Mouse (Mus musculus): ENCODE data around the gene Plcb1. TPM values are rescaled to one million over a fixed set of nuclear protein-coding genes. Genes with fewer than 3 reads are reported as not detected.
"Not testable (repeated sequence)": the region's sequence is repeated elsewhere in the genome, so short reads cannot be mapped to it uniquely, and the experiment has no call there.

The Plcb1 gene
- polyA plus RNA-seq, 1 experiment = 6.2 TPM

DNA sequence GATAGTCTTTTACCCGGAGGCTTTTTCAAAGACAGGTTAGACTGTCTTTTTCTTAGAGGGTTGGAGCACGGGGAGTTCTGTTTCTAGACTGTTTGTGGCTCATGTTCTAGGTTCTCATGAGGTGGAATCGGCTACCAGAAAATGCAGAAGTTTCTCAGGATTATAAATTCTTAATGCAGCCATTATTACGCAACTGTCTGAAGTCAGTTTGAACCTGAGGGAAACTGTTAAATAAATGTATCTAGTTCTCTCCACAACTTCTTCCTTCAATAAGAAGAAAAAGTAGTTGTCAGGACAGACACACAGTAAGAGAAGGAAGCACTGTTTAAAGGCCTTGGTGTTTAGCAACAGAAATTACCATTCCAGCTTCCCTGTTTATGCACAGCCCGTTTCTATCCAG lies 577.1 kb downstream of the Plcb1 start:
- 79% methylated on average over 5 of the region's 5 CpGs for WGBS
- H3K4me1 ChIP-seq (ENCODE audit: control insufficient read depth, insufficient read depth, low read length) = no peaks in the 10 kb centered on the region
- H3K4me3 ChIP-seq (replicated peaks; ENCODE audit: extremely low read depth, low read depth, low read length) = no peak overlapping the region
- DNase-seq = no peak
- TF ChIP-seq CTCF (IDR thresholded peaks at IDR 0.05; ENCODE audit: insufficient read depth, low read length) (no peak), POLR2A (IDR thresholded peaks at IDR 0.05; ENCODE audit: borderline replicate concordance, extremely low read depth, low read depth, low read length) (no peak)

DNA sequence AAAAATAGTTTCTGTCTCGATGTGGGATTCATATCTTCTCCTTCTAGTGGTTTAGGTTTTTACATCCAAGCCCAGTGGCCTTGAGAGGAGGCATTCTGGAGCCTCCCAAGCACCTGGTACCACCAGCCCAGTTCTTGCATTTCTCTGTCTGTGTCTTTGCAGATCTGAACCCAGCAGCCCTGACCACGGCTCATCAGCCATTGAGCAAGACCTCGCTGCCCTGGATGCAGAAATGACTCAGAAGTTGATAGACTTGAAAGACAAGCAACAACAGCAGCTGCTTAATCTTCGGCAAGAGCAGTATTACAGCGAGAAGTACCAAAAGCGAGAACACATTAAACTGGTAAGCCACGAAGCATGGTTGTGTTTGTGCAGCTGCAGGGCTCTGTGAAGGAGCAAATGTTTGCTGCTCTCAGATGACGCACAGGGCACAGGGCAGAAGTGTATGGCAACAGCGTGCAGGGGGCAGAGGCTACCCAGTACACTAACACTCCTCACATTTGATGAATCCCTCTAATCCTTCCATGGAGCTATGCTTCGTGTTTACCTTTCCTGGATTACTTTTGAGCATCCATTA lies 584.5 kb downstream of the Plcb1 start:
- WGBS = 57% methylated on average over 10 of the region's 10 CpGs
- DNase-seq = no peak
- TF ChIP-seq CTCF (IDR thresholded peaks at IDR 0.05; ENCODE audit: insufficient read depth, low read length) (no peak), POLR2A (IDR thresholded peaks at IDR 0.05; ENCODE audit: borderline replicate concordance, extremely low read depth, low read depth, low read length) (no peak)
- Histone ChIP-seq H3K4me1 (ENCODE audit: control insufficient read depth, insufficient read depth, low read length) (no peaks in the 10 kb centered on the region), H3K4me3 (replicated peaks; ENCODE audit: extremely low read depth, low read depth, low read length) (no peak overlapping the region)

DNA sequence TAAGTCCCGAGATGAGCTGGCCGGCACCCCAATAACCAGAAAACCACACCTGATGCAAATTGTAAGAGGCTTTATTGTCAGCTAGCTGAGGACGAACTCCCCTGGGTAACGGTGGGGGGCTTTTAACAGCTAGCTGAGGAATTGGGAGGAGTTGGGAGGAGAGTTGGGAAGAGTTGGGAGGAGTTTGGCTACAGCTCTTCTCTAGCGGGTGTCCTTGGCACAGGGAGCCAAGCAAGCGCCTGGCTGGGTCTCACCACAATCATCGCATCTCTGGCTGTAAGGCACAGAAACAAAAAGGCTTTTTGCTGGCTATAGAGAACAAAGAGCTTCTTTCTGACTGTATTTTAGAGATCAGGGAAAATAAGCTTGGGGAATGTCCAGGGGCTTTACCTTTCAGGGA lies 594.9 kb downstream of the Plcb1 start:
- WGBS = 55% methylated on average over 7 of the region's 7 CpGs
- not testable (repeated sequence) for H3K4me1 ChIP-seq (ENCODE audit: control insufficient read depth, insufficient read depth, low read length); DNase-seq; H3K4me3 ChIP-seq (replicated peaks; ENCODE audit: extremely low read depth, low read depth, low read length)

DNA sequence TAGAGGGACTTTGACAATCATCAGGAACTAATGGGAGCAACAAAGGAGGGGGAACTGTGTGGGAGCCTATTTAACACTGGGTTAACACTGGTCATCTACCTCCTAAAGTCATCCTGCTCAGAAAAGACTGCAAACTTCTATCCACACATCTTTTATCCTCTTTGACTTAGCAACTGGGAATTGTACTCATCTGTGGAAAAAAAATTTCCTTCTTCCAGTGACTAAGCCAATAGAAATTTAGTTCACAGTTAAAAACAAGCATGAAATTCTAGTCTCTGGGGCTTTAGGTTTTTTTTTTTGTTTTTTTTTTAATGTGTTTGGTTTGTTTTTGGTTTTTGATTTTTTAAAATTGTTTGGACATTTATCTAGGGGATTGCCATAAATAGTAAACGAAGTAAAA lies 595.5 kb downstream of the Plcb1 start:
- 76% methylated on average over 1 of the region's 1 CpGs for WGBS
- no peaks in the 10 kb centered on the region for H3K4me1 ChIP-seq (ENCODE audit: control insufficient read depth, insufficient read depth, low read length)
- DNase-seq = no peak
- no peak overlapping the region for H3K4me3 ChIP-seq (replicated peaks; ENCODE audit: extremely low read depth, low read depth, low read length)
- no peak for TF ChIP-seq CTCF (IDR thresholded peaks at IDR 0.05; ENCODE audit: insufficient read depth, low read length)

DNA sequence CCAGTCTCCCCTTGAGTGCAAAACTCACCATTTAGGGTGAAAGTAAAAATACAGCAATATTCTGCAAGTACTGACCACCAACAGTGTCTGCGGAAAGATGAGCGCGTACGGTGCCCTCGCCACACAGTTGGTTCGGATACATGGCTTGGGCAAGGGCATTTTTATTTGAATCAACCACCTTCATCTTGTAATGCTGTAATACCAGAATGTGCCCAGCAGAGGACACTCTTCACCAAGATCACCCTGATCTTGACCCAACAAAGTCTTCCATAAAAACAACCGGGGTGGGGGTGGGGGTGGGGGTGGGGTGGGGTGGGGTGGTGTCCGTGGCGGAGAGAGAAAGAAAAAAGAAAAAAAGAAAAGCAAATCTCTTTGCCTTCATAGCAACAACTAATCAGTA lies 602.1 kb downstream of the Plcb1 start:
- TF ChIP-seq POLR2A (IDR thresholded peaks at IDR 0.05; ENCODE audit: borderline replicate concordance, extremely low read depth, low read depth, low read length) = no peak
- peak; percentile 23; the same call in 1 of the 2 replicates for TF ChIP-seq CTCF (IDR thresholded peaks at IDR 0.05; ENCODE audit: insufficient read depth, low read length)
- 63% methylated on average over 9 of the region's 9 CpGs for WGBS
- H3K4me1 ChIP-seq (ENCODE audit: control insufficient read depth, insufficient read depth, low read length) = no peaks in the 10 kb centered on the region
- no peak overlapping the region for H3K4me3 ChIP-seq (replicated peaks; ENCODE audit: extremely low read depth, low read depth, low read length)
- peak; percentile 12 for DNase-seq

DNA sequence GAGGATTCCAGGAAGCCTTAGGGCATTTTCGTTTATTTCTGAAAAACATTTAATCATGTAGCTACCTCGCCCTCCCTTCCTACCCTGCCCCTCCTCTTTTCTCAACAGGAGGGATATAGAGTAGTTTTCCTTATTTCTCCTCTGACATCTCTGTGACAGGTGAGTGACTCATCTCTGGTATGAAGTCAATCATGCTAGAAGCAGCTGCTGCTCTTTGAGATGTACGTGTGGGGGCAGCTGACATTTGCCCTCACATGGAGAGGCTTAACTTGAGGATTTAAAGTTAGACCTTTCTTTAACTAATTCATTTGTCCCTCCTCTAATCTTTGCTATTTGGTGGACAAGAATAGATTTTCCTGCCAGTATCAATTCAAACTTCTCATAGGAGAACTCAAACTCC lies 608.8 kb downstream of the Plcb1 start:
- Histone ChIP-seq H3K4me1 (ENCODE audit: control insufficient read depth, insufficient read depth, low read length) (no peaks in the 10 kb centered on the region), H3K4me3 (replicated peaks; ENCODE audit: extremely low read depth, low read depth, low read length) (no peak overlapping the region)
- WGBS = 82% methylated on average over 3 of the region's 3 CpGs
- TF ChIP-seq POLR2A (IDR thresholded peaks at IDR 0.05; ENCODE audit: borderline replicate concordance, extremely low read depth, low read depth, low read length) (no peak), CTCF (IDR thresholded peaks at IDR 0.05; ENCODE audit: insufficient read depth, low read length) (no peak)
- no peak for DNase-seq

DNA sequence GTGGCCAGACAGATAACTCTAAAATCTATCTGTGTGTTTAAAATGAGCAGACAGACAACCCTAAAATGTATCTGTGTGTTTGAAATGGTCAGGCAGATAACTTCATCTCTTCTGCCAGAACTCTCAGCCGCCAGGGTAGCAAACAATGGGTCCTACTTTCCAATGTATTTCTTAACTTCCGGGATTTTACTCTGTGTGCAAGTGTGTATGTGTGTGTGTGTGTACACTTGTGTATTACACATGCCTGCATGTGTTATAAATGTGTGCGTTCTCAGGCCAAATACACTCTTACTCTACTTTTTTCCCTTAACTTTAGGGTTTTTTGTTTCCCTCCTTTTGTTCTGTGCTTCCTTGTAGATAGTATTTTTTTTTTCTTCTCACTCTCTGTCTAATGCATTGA lies 610.5 kb downstream of the Plcb1 start:
- Histone ChIP-seq H3K4me1 (ENCODE audit: control insufficient read depth, insufficient read depth, low read length) (no peaks in the 10 kb centered on the region), H3K4me3 (replicated peaks; ENCODE audit: extremely low read depth, low read depth, low read length) (no peak overlapping the region)
- WGBS = 63% methylated on average over 3 of the region's 3 CpGs
- no peak for DNase-seq
- no peak for TF ChIP-seq POLR2A (IDR thresholded peaks at IDR 0.05; ENCODE audit: borderline replicate concordance, extremely low read depth, low read depth, low read length)
- no peak for TF ChIP-seq CTCF (IDR thresholded peaks at IDR 0.05; ENCODE audit: insufficient read depth, low read length)

DNA sequence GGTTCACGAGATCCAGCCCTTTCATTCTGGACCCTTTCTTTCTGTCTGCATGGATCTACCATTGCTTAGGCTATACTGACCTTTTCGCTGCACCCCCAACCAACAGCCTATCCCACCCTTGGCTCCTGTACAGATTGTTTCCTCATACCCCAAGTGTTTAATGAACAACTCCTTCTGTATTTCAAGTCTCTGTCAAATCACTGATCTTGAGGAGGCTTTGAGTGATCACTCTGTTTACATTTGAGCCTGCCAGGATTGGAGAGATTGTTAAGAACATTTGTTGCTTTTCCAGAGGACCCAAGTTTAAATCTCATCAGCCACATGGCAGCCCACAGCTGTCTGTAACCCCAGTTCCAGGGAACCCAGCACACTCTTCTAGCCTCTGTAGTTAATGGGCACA lies 612.1 kb downstream of the Plcb1 start:
- Histone ChIP-seq H3K4me1 (ENCODE audit: control insufficient read depth, insufficient read depth, low read length) (no peaks in the 10 kb centered on the region), H3K4me3 (replicated peaks; ENCODE audit: extremely low read depth, low read depth, low read length) (no peak overlapping the region)
- DNase-seq = no peak
- WGBS = 66% methylated on average over 2 of the region's 2 CpGs
- TF ChIP-seq POLR2A (IDR thresholded peaks at IDR 0.05; ENCODE audit: borderline replicate concordance, extremely low read depth, low read depth, low read length) = no peak
- no peak for TF ChIP-seq CTCF (IDR thresholded peaks at IDR 0.05; ENCODE audit: insufficient read depth, low read length)

DNA sequence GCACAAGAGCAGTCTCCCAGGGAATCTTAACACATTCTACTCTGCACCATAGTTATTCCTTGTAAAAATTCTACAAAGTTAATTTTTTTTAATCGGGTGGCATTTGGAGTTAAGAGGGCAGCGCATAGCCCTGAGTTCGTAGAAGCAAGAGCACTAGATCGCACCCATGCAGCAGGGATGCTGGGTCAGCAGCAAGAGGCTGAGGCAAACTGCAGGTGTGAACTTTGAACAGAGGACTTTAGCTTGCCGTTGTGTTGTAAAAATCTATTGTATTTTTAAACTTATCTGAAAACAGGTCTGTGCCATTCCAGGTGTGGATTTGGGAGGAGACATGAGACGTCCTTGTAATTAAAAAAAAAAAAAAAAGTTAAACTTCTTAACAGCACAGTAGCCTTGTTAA lies 613.9 kb downstream of the Plcb1 start:
- 90% methylated on average over 6 of the region's 6 CpGs for WGBS
- H3K4me3 ChIP-seq (replicated peaks; ENCODE audit: extremely low read depth, low read depth, low read length) = no peak overlapping the region
- TF ChIP-seq POLR2A (IDR thresholded peaks at IDR 0.05; ENCODE audit: borderline replicate concordance, extremely low read depth, low read depth, low read length) = no peak
- no peak for TF ChIP-seq CTCF (IDR thresholded peaks at IDR 0.05; ENCODE audit: insufficient read depth, low read length)
- DNase-seq = no peak
- H3K4me1 ChIP-seq (ENCODE audit: control insufficient read depth, insufficient read depth, low read length) = no peaks in the 10 kb centered on the region

DNA sequence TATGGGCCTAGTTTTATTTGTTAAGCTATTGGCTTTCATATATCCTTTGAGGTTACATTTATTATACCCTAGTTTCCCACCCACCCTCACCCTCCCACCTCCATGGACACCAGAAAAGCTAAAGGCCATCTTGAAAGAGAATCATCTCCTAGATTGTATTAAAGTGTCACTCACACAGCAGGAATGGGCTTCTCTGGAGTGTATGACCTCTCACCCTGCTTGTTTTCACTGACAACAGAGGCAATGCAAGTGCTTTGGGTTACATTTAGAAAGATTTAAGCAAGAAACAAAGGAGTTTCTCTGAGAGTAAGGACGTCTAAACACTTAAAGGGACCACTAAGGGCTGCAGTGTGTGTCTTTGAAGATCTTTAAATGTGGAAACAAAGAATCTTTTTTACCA lies 617.0 kb downstream of the Plcb1 start:
- WGBS = 69% methylated on average over 1 of the region's 1 CpGs
- DNase-seq = no peak
- Histone ChIP-seq H3K4me3 (replicated peaks; ENCODE audit: extremely low read depth, low read depth, low read length) (no peak overlapping the region), H3K4me1 (ENCODE audit: control insufficient read depth, insufficient read depth, low read length) (no peaks in the 10 kb centered on the region)
- TF ChIP-seq POLR2A (IDR thresholded peaks at IDR 0.05; ENCODE audit: borderline replicate concordance, extremely low read depth, low read depth, low read length) (no peak), CTCF (IDR thresholded peaks at IDR 0.05; ENCODE audit: insufficient read depth, low read length) (no peak)

DNA sequence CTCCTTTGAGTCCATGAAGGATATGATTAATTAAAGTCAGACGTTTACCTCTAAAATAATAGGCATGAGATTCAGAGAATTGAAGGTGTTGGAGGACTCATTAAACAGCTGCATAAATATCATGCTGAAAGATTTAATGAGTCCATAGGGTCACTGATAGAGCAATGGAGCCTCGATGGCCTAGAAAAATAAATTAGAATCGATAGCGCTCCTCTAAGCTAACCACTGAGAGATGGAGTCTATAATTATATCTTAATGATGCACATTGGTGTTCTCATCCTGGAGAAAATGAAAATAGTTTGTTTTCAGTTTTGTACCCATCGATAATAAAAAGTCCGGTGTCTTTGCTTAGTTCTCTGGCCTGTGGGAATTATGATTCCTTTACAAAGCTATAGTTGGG lies 617.5 kb downstream of the Plcb1 start:
- Histone ChIP-seq H3K4me1 (ENCODE audit: control insufficient read depth, insufficient read depth, low read length) (no peaks in the 10 kb centered on the region), H3K4me3 (replicated peaks; ENCODE audit: extremely low read depth, low read depth, low read length) (no peak overlapping the region)
- DNase-seq = no peak
- 85% methylated on average over 6 of the region's 6 CpGs for WGBS
- TF ChIP-seq CTCF (IDR thresholded peaks at IDR 0.05; ENCODE audit: insufficient read depth, low read length) (no peak), POLR2A (IDR thresholded peaks at IDR 0.05; ENCODE audit: borderline replicate concordance, extremely low read depth, low read depth, low read length) (no peak)

Data from lung, adult 2 months (tissue).